Mouse (Mus musculus) forebrain, embryonic 12.5 days (tissue): ENCODE data around the gene Ube2d1. TPM values are rescaled to one million over a fixed set of nuclear protein-coding genes. Genes with fewer than 3 reads are reported as not detected.
A peak's percentile ranks its signal among the peaks of the same experiment; 100 is the strongest.

ENCODE experiments used
- ATAC-seq: fragments of 200-750 bp; cut with Nextera tagmentation; 2 replicates; pipeline ENCODE4 v1.8.0; 2017; ENCODE audit warnings: moderate TSS enrichment; ENCODE audit not compliant: low FRiP score
- H3K27ac ChIP-seq: fragments of 300-500 bp; sonication (generic); 2 replicates; pipeline ENCODE4 v1.5.1; 2016; ENCODE audit warnings: mild to moderate bottlenecking
- H3K27me3 ChIP-seq: fragments of 300-500 bp; sonication (generic); 2 replicates; pipeline ENCODE4 v1.6.1; 2016; ENCODE audit warnings: mild to moderate bottlenecking
- H3K36me3 ChIP-seq: fragments of 300-500 bp; sonication (generic); replicated peaks from 2 replicates; pipeline ENCODE4 v1.6.1; 2016; ENCODE audit warnings: mild to moderate bottlenecking
- H3K4me1 ChIP-seq: fragments of 300-500 bp; sonication (generic); 2 replicates; pipeline ENCODE4 v1.6.1; 2016
- H3K4me2 ChIP-seq: fragments of 300-500 bp; sonication (generic); 2 replicates; pipeline ENCODE4 v1.6.1; 2016; ENCODE audit warnings: mild to moderate bottlenecking, moderate library complexity
- H3K4me3 ChIP-seq: fragments of 300-500 bp; sonication (generic); replicated peaks from 2 replicates; pipeline ENCODE4 v1.5.1; 2016; ENCODE audit warnings: mild to moderate bottlenecking
- H3K9ac ChIP-seq: fragments of 300-500 bp; sonication (generic); 2 replicates; pipeline ENCODE4 v1.6.1; 2016; ENCODE audit warnings: mild to moderate bottlenecking
- H3K9me3 ChIP-seq: fragments of 300-500 bp; sonication (generic); 2 replicates; pipeline ENCODE4 v1.6.1; 2016
- WGBS: fragments of 180-500 bp; shearing (Covaris S2); methylation state at CpG from one replicate; pipeline ENCODE4 v1.1.7; 2016; 5-methylcytosine and 5-hydroxymethylcytosine counted together
- polyA plus RNA-seq: library from polyadenylated mRNA; unstranded; fragments of >200 nt; fragmentation: Nextera tagmentation; extraction: Ambion mirVana; gene quantifications from 2 replicates; pipeline ENCODE4 v1.2.1, GENCODE M21; 2016

Ube2d1 gene
- polyA plus RNA-seq, 1 experiment from 2014 or later, result 136 TPM

- H3K4me1 ChIP-seq, result peaks cover 35% of the 10 kb centered on the region
- peak overlapping the region; percentile 95 for H3K4me3 ChIP-seq
- H3K9me3 ChIP-seq, result no peaks in the 10 kb centered on the region
- ATAC-seq, result no peak
- H3K27ac ChIP-seq, result peak overlapping the region; percentile 84; the same call in 1 of the 2 replicates
- peak overlapping the region; percentile 98 for H3K9ac ChIP-seq
- peak overlapping the region; percentile 63 for H3K4me2 ChIP-seq
- H3K27me3 ChIP-seq, result peaks cover 5% of the 10 kb centered on the region; the same call in 1 of the 2 replicates
- 17% methylated on average over 8 of the region's 8 CpGs for WGBS
- H3K36me3 ChIP-seq, result peaks cover 3% of the 10 kb centered on the region; the same call in 1 of the 2 replicates
Observed at GRCm38 (mm10) chr10:71284131-71284510, 941 bp downstream of the Ube2d1 start.

- peak overlapping the region; percentile 62 for H3K27ac ChIP-seq
- no peak overlapping the region for H3K4me2 ChIP-seq
- no peak overlapping the region for H3K9ac ChIP-seq
- H3K36me3 ChIP-seq, result peaks cover 7% of the 10 kb centered on the region; the same call in 1 of the 2 replicates
- peaks cover 14% of the 10 kb centered on the region for H3K4me1 ChIP-seq
- H3K4me3 ChIP-seq, result no peak overlapping the region
- ATAC-seq, result 0 out of 2 replicates have a peak, but pooled peaks have one; percentile 57
- no peaks in the 10 kb centered on the region for H3K27me3 ChIP-seq
- WGBS, result 71% methylated on average over 9 of the region's 9 CpGs
- no peaks in the 10 kb centered on the region for H3K9me3 ChIP-seq
Observed at GRCm38 (mm10) chr10:71273008-71273739, 11.9 kb downstream of the Ube2d1 start.

- Histone ChIP-seq H3K27me3 (no peaks in the 10 kb centered on the region), H3K9ac (no peak overlapping the region), H3K4me2 (no peak overlapping the region), H3K4me3 (no peak overlapping the region), H3K4me1 (peaks cover 17% of the 10 kb centered on the region), H3K9me3 (no peaks in the 10 kb centered on the region), H3K27ac (no peak overlapping the region), H3K36me3 (no peaks in the 10 kb centered on the region)
- no peak for ATAC-seq
- WGBS, result 96% methylated on average over 2 of the region's 2 CpGs
Observed at GRCm38 (mm10) chr10:71267973-71268372, 17.1 kb downstream of the Ube2d1 start.

- Histone ChIP-seq H3K4me2 (no peak overlapping the region), H3K9ac (no peak overlapping the region), H3K27me3 (no peaks in the 10 kb centered on the region), H3K27ac (no peak overlapping the region), H3K4me3 (no peak overlapping the region), H3K9me3 (no peaks in the 10 kb centered on the region), H3K4me1 (peaks cover 13% of the 10 kb centered on the region), H3K36me3 (no peaks in the 10 kb centered on the region)
- no peak for ATAC-seq
- WGBS, result 89% methylated on average over 11 of the region's 11 CpGs
Observed at GRCm38 (mm10) chr10:71267511-71267910, 17.6 kb downstream of the Ube2d1 start.

- Histone ChIP-seq H3K27ac (no peak overlapping the region), H3K9ac (no peak overlapping the region), H3K4me1 (peaks cover 14% of the 10 kb centered on the region), H3K4me3 (no peak overlapping the region), H3K9me3 (no peaks in the 10 kb centered on the region), H3K36me3 (peaks cover 15% of the 10 kb centered on the region), H3K4me2 (no peak overlapping the region), H3K27me3 (no peaks in the 10 kb centered on the region)
- no peak for ATAC-seq
- 91% methylated on average over 4 of the region's 4 CpGs for WGBS
Observed at GRCm38 (mm10) chr10:71265067-71265466, 20.0 kb downstream of the Ube2d1 start.

GRCm38 (mm10) chr10:71261637-71262036, 23.4 kb downstream of the Ube2d1 start:
- H3K9me3 ChIP-seq, result no peaks in the 10 kb centered on the region
- H3K27me3 ChIP-seq, result no peaks in the 10 kb centered on the region
- H3K27ac ChIP-seq, result no peak overlapping the region
- H3K9ac ChIP-seq, result no peak overlapping the region
- H3K4me3 ChIP-seq, result no peak overlapping the region
- no peak for ATAC-seq
- peaks cover 8% of the 10 kb centered on the region; the same call in 1 of the 2 replicates for H3K4me1 ChIP-seq
- 87% methylated on average over 8 of the region's 8 CpGs for WGBS
- H3K36me3 ChIP-seq, result peaks cover 42% of the 10 kb centered on the region
- H3K4me2 ChIP-seq, result no peak overlapping the region

GRCm38 (mm10) chr10:71258943-71259342, 26.1 kb downstream of the Ube2d1 start:
- 93% methylated on average over 5 of the region's 5 CpGs for WGBS
- Histone ChIP-seq H3K36me3 (peaks cover 64% of the 10 kb centered on the region), H3K27me3 (no peaks in the 10 kb centered on the region), H3K4me1 (peaks cover 3% of the 10 kb centered on the region; the same call in 1 of the 2 replicates), H3K4me2 (no peak overlapping the region), H3K4me3 (no peak overlapping the region), H3K27ac (no peak overlapping the region), H3K9ac (no peak overlapping the region), H3K9me3 (no peaks in the 10 kb centered on the region)
- no peak for ATAC-seq

GRCm38 (mm10) chr10:71258516-71258915, 26.5 kb downstream of the Ube2d1 start:
- Histone ChIP-seq H3K4me2 (no peak overlapping the region), H3K4me1 (peaks cover 3% of the 10 kb centered on the region; the same call in 1 of the 2 replicates), H3K36me3 (peaks cover 64% of the 10 kb centered on the region), H3K9me3 (no peaks in the 10 kb centered on the region), H3K4me3 (no peak overlapping the region), H3K9ac (no peak overlapping the region), H3K27me3 (no peaks in the 10 kb centered on the region), H3K27ac (no peak overlapping the region)
- no peak for ATAC-seq
- 88% methylated on average over 8 of the region's 8 CpGs for WGBS

- Histone ChIP-seq H3K27ac (no peak overlapping the region), H3K27me3 (no peaks in the 10 kb centered on the region), H3K4me2 (no peak overlapping the region), H3K4me3 (no peak overlapping the region), H3K9me3 (no peaks in the 10 kb centered on the region), H3K4me1 (no peaks in the 10 kb centered on the region), H3K9ac (no peak overlapping the region), H3K36me3 (peaks cover 32% of the 10 kb centered on the region)
- WGBS, result 85% methylated on average over 4 of the region's 4 CpGs
- ATAC-seq, result no peak
Observed at GRCm38 (mm10) chr10:71253147-71253546, 31.9 kb downstream of the Ube2d1 start.

- ATAC-seq, result no peak
- Histone ChIP-seq H3K4me2 (no peak overlapping the region), H3K9me3 (no peaks in the 10 kb centered on the region), H3K27ac (no peak overlapping the region), H3K4me3 (no peak overlapping the region), H3K4me1 (no peaks in the 10 kb centered on the region), H3K9ac (no peak overlapping the region), H3K27me3 (no peaks in the 10 kb centered on the region), H3K36me3 (peaks cover 26% of the 10 kb centered on the region)
- 86% methylated on average over 5 of the region's 5 CpGs for WGBS
Observed at GRCm38 (mm10) chr10:71252421-71252820, 32.6 kb downstream of the Ube2d1 start.

GRCm38 (mm10) chr10:71251846-71252245, 33.2 kb downstream of the Ube2d1 start:
- no peaks in the 10 kb centered on the region for H3K27me3 ChIP-seq
- no peak overlapping the region for H3K4me2 ChIP-seq
- no peaks in the 10 kb centered on the region for H3K4me1 ChIP-seq
- H3K9ac ChIP-seq, result no peak overlapping the region
- H3K27ac ChIP-seq, result no peak overlapping the region
- no peak for ATAC-seq
- peaks cover 24% of the 10 kb centered on the region for H3K36me3 ChIP-seq
- no peak overlapping the region for H3K4me3 ChIP-seq
- H3K9me3 ChIP-seq, result no peaks in the 10 kb centered on the region
- WGBS, result 83% methylated on average over 5 of the region's 5 CpGs

GRCm38 (mm10) chr10:71251256-71251655, 33.8 kb downstream of the Ube2d1 start:
- Histone ChIP-seq H3K27ac (no peak overlapping the region), H3K4me1 (no peaks in the 10 kb centered on the region), H3K4me2 (no peak overlapping the region), H3K36me3 (peaks cover 18% of the 10 kb centered on the region), H3K9ac (no peak overlapping the region), H3K27me3 (no peaks in the 10 kb centered on the region), H3K9me3 (no peaks in the 10 kb centered on the region), H3K4me3 (no peak overlapping the region)
- 89% methylated on average over 5 of the region's 5 CpGs for WGBS
- ATAC-seq, result no peak

- no peaks in the 10 kb centered on the region for H3K9me3 ChIP-seq
- no peak overlapping the region for H3K27ac ChIP-seq
- no peaks in the 10 kb centered on the region for H3K27me3 ChIP-seq
- H3K4me1 ChIP-seq, result no peaks in the 10 kb centered on the region
- 86% methylated on average over 17 of the region's 17 CpGs for WGBS
- H3K9ac ChIP-seq, result no peak overlapping the region
- no peak for ATAC-seq
- no peak overlapping the region for H3K4me3 ChIP-seq
- H3K36me3 ChIP-seq, result peaks cover 11% of the 10 kb centered on the region
- no peak overlapping the region for H3K4me2 ChIP-seq
Observed at GRCm38 (mm10) chr10:71250472-71250871, 34.6 kb downstream of the Ube2d1 start.
